Mouse (Mus musculus) heart, adult 10 weeks (tissue): ENCODE results near the gene Rnf183. TPM values are rescaled to one million over a fixed set of nuclear protein-coding genes. Genes with fewer than 3 reads are reported as not detected.

ENCODE experiments used
- polyA plus RNA-seq: library from polyadenylated mRNA; stranded (reverse); fragments of 350-450 nt; fragmentation: Illumina TruSeq; extraction: RNeasy Lipid Tissue Mini Kit (QIAGEN cat#74804); gene quantifications from one replicate; pipeline ENCODE4 v1.2.3, GENCODE M21; 2014; ENCODE audit warnings: low read depth, low replicate concordance

Gene Rnf183
- not detected for polyA plus RNA-seq

GRCm38 (mm10) chr4:62435081-62435480 lies at the start of gene Rnf183:
TSS of gene Rnf183 (minus strand) at chr4:62435252.

GRCm38 (mm10) chr4:62479937-62480708 lies 45.1 kb upstream of the Rnf183 start, which contains the start of gene Bspry:
TSS of gene Bspry (plus strand) at chr4:62480053.

GRCm38 (mm10) chr4:62470598-62471051 lies 35.6 kb upstream of the Rnf183 start, which contains the start of gene Wdr31:
TSS of gene Wdr31 (minus strand) at chr4:62470896.

GRCm38 (mm10) chr4:62408601-62409282 lies 26.3 kb downstream of the Rnf183 start, which contains the start of the genes Cdc26 and Prpf4:
TSS of gene Cdc26 (minus strand) at chr4:62408642.
TSS of gene Prpf4 (plus strand) at chr4:62408797.

Other genes with a start within 250 kb of the Rnf183 start
- gene Zfp37, start 204.2 kb downstream of the Rnf183 start, polyA plus RNA-seq: 2.5 TPM
- 20.6 TPM for gene Slc31a2, start 172.7 kb downstream of the Rnf183 start, polyA plus RNA-seq
- gene Fkbp15, start 74.7 kb downstream of the Rnf183 start, polyA plus RNA-seq: 17.0 TPM
- 21.4 TPM for gene Slc31a1, start 74.5 kb downstream of the Rnf183 start, polyA plus RNA-seq
- gene Cdc26, start 26.6 kb downstream of the Rnf183 start, polyA plus RNA-seq: 62.0 TPM
- gene Prpf4, start 26.5 kb downstream of the Rnf183 start, polyA plus RNA-seq: 10.2 TPM
- 0.39 TPM for gene Wdr31, start 35.6 kb upstream of the Rnf183 start, polyA plus RNA-seq
- not detected for gene Bspry, start 44.8 kb upstream of the Rnf183 start, polyA plus RNA-seq
- 3.0 TPM for gene Hdhd3, start 68.2 kb upstream of the Rnf183 start, polyA plus RNA-seq
- 53.4 TPM for gene Alad, start 84.7 kb upstream of the Rnf183 start, polyA plus RNA-seq
- gene Pole3, start 89.8 kb upstream of the Rnf183 start, polyA plus RNA-seq: 24.8 TPM
- gene 4933430I17Rik, start 90.1 kb upstream of the Rnf183 start, polyA plus RNA-seq: not detected
- gene Rgs3, start 124.6 kb upstream of the Rnf183 start, polyA plus RNA-seq: 43.5 TPM